Mouse (Mus musculus): ENCODE measurements around the gene Ddx43. TPM values are rescaled to one million over a fixed set of nuclear protein-coding genes. Genes with fewer than 3 reads are reported as not detected.

The Ddx43 gene
- total and polyA plus RNA-seq, 2 experiments = 0.09 TPM; not detected in 1

- Histone ChIP-seq H3K27ac (replicated peaks; ENCODE audit: insufficient read depth, low read depth, low read length) (no peak overlapping the region), H3K36me3 (ENCODE audit: control insufficient read depth, insufficient read depth, low read length) (no peaks in the 10 kb centered on the region), H3K79me2 (ENCODE audit: control insufficient read depth, insufficient read depth, low read length) (no peaks in the 10 kb centered on the region), H3K27me3 (ENCODE audit: control insufficient read depth, insufficient read depth, low read length) (no peaks in the 10 kb centered on the region), H3K9ac (ENCODE audit: low read depth, low read length) (no peak overlapping the region), H3K4me3 (ENCODE audit: insufficient read depth, low read depth, low read length) (no peak overlapping the region), H3K4me1 (ENCODE audit: control insufficient read depth, insufficient read depth, low read length) (no peaks in the 10 kb centered on the region)
- WGBS = 94% methylated on average over 2 of the region's 2 CpGs
- no peak for DNase-seq (ENCODE audit: extremely low read depth, low read depth, low spot score)
- TF ChIP-seq POLR2A (IDR thresholded peaks at IDR 0.05; ENCODE audit: extremely low read depth, insufficient read depth, low read length) = no peak
- TF ChIP-seq CTCF (IDR thresholded peaks at IDR 0.05; ENCODE audit: low read depth, low read length) = no peak
Observed at GRCm38 (mm10) chr9:78369349-78369748, 26.2 kb upstream of the Ddx43 start.

GRCm38 (mm10) chr9:78369786-78370185 lies 25.8 kb upstream of the Ddx43 start:
- H3K27me3 ChIP-seq (ENCODE audit: control insufficient read depth, insufficient read depth, low read length) = no peaks in the 10 kb centered on the region
- no peaks in the 10 kb centered on the region for H3K36me3 ChIP-seq (ENCODE audit: control insufficient read depth, insufficient read depth, low read length)
- no peak overlapping the region for H3K27ac ChIP-seq (replicated peaks; ENCODE audit: insufficient read depth, low read depth, low read length)
- H3K4me1 ChIP-seq (ENCODE audit: control insufficient read depth, insufficient read depth, low read length) = no peaks in the 10 kb centered on the region
- DNase-seq (ENCODE audit: extremely low read depth, low read depth, low spot score) = no peak
- no peak overlapping the region for H3K9ac ChIP-seq (ENCODE audit: low read depth, low read length)
- H3K4me3 ChIP-seq (ENCODE audit: insufficient read depth, low read depth, low read length) = no peak overlapping the region
- 90% methylated on average over 7 of the region's 7 CpGs for WGBS
- TF ChIP-seq POLR2A (IDR thresholded peaks at IDR 0.05; ENCODE audit: extremely low read depth, insufficient read depth, low read length) (no peak), CTCF (IDR thresholded peaks at IDR 0.05; ENCODE audit: low read depth, low read length) (no peak)
- H3K79me2 ChIP-seq (ENCODE audit: control insufficient read depth, insufficient read depth, low read length) = no peaks in the 10 kb centered on the region

- Histone ChIP-seq H3K27ac (replicated peaks; ENCODE audit: insufficient read depth, low read depth, low read length) (no peak overlapping the region), H3K79me2 (ENCODE audit: control insufficient read depth, insufficient read depth, low read length) (no peaks in the 10 kb centered on the region), H3K4me3 (ENCODE audit: insufficient read depth, low read depth, low read length) (no peak overlapping the region), H3K27me3 (ENCODE audit: control insufficient read depth, insufficient read depth, low read length) (no peaks in the 10 kb centered on the region), H3K9ac (ENCODE audit: low read depth, low read length) (no peak overlapping the region), H3K4me1 (ENCODE audit: control insufficient read depth, insufficient read depth, low read length) (no peaks in the 10 kb centered on the region), H3K36me3 (ENCODE audit: control insufficient read depth, insufficient read depth, low read length) (no peaks in the 10 kb centered on the region)
- TF ChIP-seq POLR2A (IDR thresholded peaks at IDR 0.05; ENCODE audit: extremely low read depth, insufficient read depth, low read length) (no peak), CTCF (IDR thresholded peaks at IDR 0.05; ENCODE audit: low read depth, low read length) (no peak)
- DNase-seq (ENCODE audit: extremely low read depth, low read depth, low spot score) = no peak
- WGBS = 97% methylated on average over 3 of the region's 3 CpGs
Observed at GRCm38 (mm10) chr9:78371441-78371840, 24.1 kb upstream of the Ddx43 start.

GRCm38 (mm10) chr9:78372827-78373504 lies 22.6 kb upstream of the Ddx43 start:
- no peak for DNase-seq (ENCODE audit: extremely low read depth, low read depth, low spot score)
- Histone ChIP-seq H3K4me1 (ENCODE audit: control insufficient read depth, insufficient read depth, low read length) (no peaks in the 10 kb centered on the region), H3K79me2 (ENCODE audit: control insufficient read depth, insufficient read depth, low read length) (no peaks in the 10 kb centered on the region), H3K4me3 (ENCODE audit: insufficient read depth, low read depth, low read length) (no peak overlapping the region), H3K27me3 (ENCODE audit: control insufficient read depth, insufficient read depth, low read length) (no peaks in the 10 kb centered on the region), H3K36me3 (ENCODE audit: control insufficient read depth, insufficient read depth, low read length) (no peaks in the 10 kb centered on the region), H3K9ac (ENCODE audit: low read depth, low read length) (no peak overlapping the region), H3K27ac (replicated peaks; ENCODE audit: insufficient read depth, low read depth, low read length) (no peak overlapping the region)
- 83% methylated on average over 10 of the region's 10 CpGs for WGBS
- TF ChIP-seq CTCF (IDR thresholded peaks at IDR 0.05; ENCODE audit: low read depth, low read length) (no peak), POLR2A (IDR thresholded peaks at IDR 0.05; ENCODE audit: extremely low read depth, insufficient read depth, low read length) (no peak)

- H3K27me3 ChIP-seq (ENCODE audit: control insufficient read depth, insufficient read depth, low read length) = no peaks in the 10 kb centered on the region
- H3K36me3 ChIP-seq (ENCODE audit: control insufficient read depth, insufficient read depth, low read length) = no peaks in the 10 kb centered on the region
- H3K79me2 ChIP-seq (ENCODE audit: control insufficient read depth, insufficient read depth, low read length) = no peaks in the 10 kb centered on the region
- H3K4me3 ChIP-seq (ENCODE audit: insufficient read depth, low read depth, low read length) = no peak overlapping the region
- TF ChIP-seq POLR2A (IDR thresholded peaks at IDR 0.05; ENCODE audit: extremely low read depth, insufficient read depth, low read length) (no peak), CTCF (IDR thresholded peaks at IDR 0.05; ENCODE audit: low read depth, low read length) (no peak)
- no peak overlapping the region for H3K9ac ChIP-seq (ENCODE audit: low read depth, low read length)
- no peak overlapping the region for H3K27ac ChIP-seq (replicated peaks; ENCODE audit: insufficient read depth, low read depth, low read length)
- no peak for DNase-seq (ENCODE audit: extremely low read depth, low read depth, low spot score)
- no peaks in the 10 kb centered on the region for H3K4me1 ChIP-seq (ENCODE audit: control insufficient read depth, insufficient read depth, low read length)
- 67% methylated on average over 5 of the region's 5 CpGs for WGBS
Observed at GRCm38 (mm10) chr9:78374397-78374796, 21.2 kb upstream of the Ddx43 start.

GRCm38 (mm10) chr9:78374885-78375389 lies 20.6 kb upstream of the Ddx43 start:
- H3K79me2 ChIP-seq (ENCODE audit: control insufficient read depth, insufficient read depth, low read length) = no peaks in the 10 kb centered on the region
- H3K27ac ChIP-seq (replicated peaks; ENCODE audit: insufficient read depth, low read depth, low read length) = no peak overlapping the region
- WGBS = 85% methylated on average over 1 of the region's 1 CpGs
- H3K36me3 ChIP-seq (ENCODE audit: control insufficient read depth, insufficient read depth, low read length) = no peaks in the 10 kb centered on the region
- no peak overlapping the region for H3K4me3 ChIP-seq (ENCODE audit: insufficient read depth, low read depth, low read length)
- no peak for DNase-seq (ENCODE audit: extremely low read depth, low read depth, low spot score)
- no peak overlapping the region for H3K9ac ChIP-seq (ENCODE audit: low read depth, low read length)
- TF ChIP-seq CTCF (IDR thresholded peaks at IDR 0.05; ENCODE audit: low read depth, low read length) = no peak
- no peak for TF ChIP-seq POLR2A (IDR thresholded peaks at IDR 0.05; ENCODE audit: extremely low read depth, insufficient read depth, low read length)
- H3K27me3 ChIP-seq (ENCODE audit: control insufficient read depth, insufficient read depth, low read length) = no peaks in the 10 kb centered on the region
- H3K4me1 ChIP-seq (ENCODE audit: control insufficient read depth, insufficient read depth, low read length) = no peaks in the 10 kb centered on the region
